Mouse (Mus musculus) retina, postnatal 1 day (tissue): Measurements from ENCODE around the gene Pla2g12b.

ENCODE experiments used
- DNase-seq: peaks from one replicate; pipeline ENCODE4 v3.0.0-alpha.2; 2012

Gene Pla2g12b

GRCm38 (mm10) chr10:59470451-59470850 is 67.0 kb downstream of the Pla2g12b start:
- no peak for DNase-seq
